Mouse (Mus musculus) CH12.LX (cell line): ENCODE results near the gene Gm10647. TPM values are rescaled to one million over a fixed set of nuclear protein-coding genes. Genes with fewer than 3 reads are reported as not detected.
A peak's percentile ranks its signal among the peaks of the same experiment; 100 is the strongest.

Source experiments
- DNase-seq: peaks from one replicate; pipeline ENCODE4 v3.0.0-alpha.2; 2013; ENCODE audit errors: extremely low read depth
- H3K27ac ChIP-seq: 2 replicates; pipeline ENCODE4 v1.5.1; 2012; ENCODE audit warnings: low read depth, mild to moderate bottlenecking, control low read depth, moderate library complexity; ENCODE audit not compliant: insufficient read depth
- H3K27me3 ChIP-seq: replicated peaks from 2 replicates; pipeline ENCODE3; 2012; ENCODE audit warnings: inconsistent platforms
- H3K36me3 ChIP-seq, 2 experiments: replicated peaks in 1 of 2; 2 replicates each; pipeline versions ENCODE3 to v1.6.1; 2012; ENCODE audit warnings: inconsistent platforms in 1 of 2, low read length in 1 of 2, mild to moderate bottlenecking in 1 of 2, mixed read lengths in 1 of 2, moderate library complexity in 1 of 2; ENCODE audit not compliant: control insufficient read depth in 1 of 2, insufficient read depth in 1 of 2
- H3K4me1 ChIP-seq, 2 experiments: 2 replicates each; pipeline ENCODE4 v1.6.1; 2012; ENCODE audit warnings: inconsistent platforms in 1 of 2, moderate library complexity in 1 of 2; ENCODE audit not compliant: insufficient read depth in 2 of 2, control insufficient read depth in 1 of 2
- H3K4me2 ChIP-seq: 2 replicates; pipeline ENCODE4 v1.6.1; 2012; ENCODE audit warnings: low read depth, mild to moderate bottlenecking, control low read depth; ENCODE audit not compliant: poor library complexity, insufficient read depth, severe bottlenecking
- H3K4me3 ChIP-seq, 3 experiments: fragments of 150-350 bp in 1 of 3; sonication (generic) in 1 of 3; replicated peaks in 1 of 3; 2 replicates each; pipeline versions ENCODE3 to v1.5.1; 2011 to 2012; ENCODE audit warnings: low read depth in 2 of 3, low read length in 2 of 3, mild to moderate bottlenecking in 2 of 3, moderate library complexity in 2 of 3, control low read depth in 1 of 3, improper control_type of control experiment in 1 of 3, inconsistent platforms in 1 of 3, mixed read lengths in 1 of 3; ENCODE audit not compliant: poor library complexity in 1 of 3
- H3K79me2 ChIP-seq: replicated peaks from 2 replicates; pipeline ENCODE4 v1.6.1; 2012; ENCODE audit warnings: mild to moderate bottlenecking, moderate library complexity; ENCODE audit not compliant: control insufficient read depth, poor library complexity, insufficient read depth, severe bottlenecking; ENCODE audit errors: extremely low read depth
- H3K9ac ChIP-seq: 2 replicates; pipeline ENCODE4 v1.6.1; 2012; ENCODE audit warnings: low read depth, mild to moderate bottlenecking, control low read depth, moderate library complexity; ENCODE audit not compliant: insufficient read depth
- H3K9me3 ChIP-seq: replicated peaks from 2 replicates; pipeline ENCODE3; 2012; ENCODE audit warnings: low read length, inconsistent platforms, mixed read lengths
- CTCF ChIP-seq, 2 experiments: IDR thresholded peaks in 1 of 2; conservative IDR thresholded peaks in 1 of 2; 2 replicates each; pipeline ENCODE4 v1.5.1; 2011 to 2012; ENCODE audit warnings: low read depth in 2 of 2, low read length in 2 of 2, improper control_type of control experiment in 1 of 2, inconsistent platforms in 1 of 2, mild to moderate bottlenecking in 1 of 2, moderate library complexity in 1 of 2
- E2F4 ChIP-seq: IDR thresholded peaks from 2 replicates; pipeline ENCODE4 v1.6.1; 2011; ENCODE audit warnings: low read depth, low read length, improper control_type of control experiment; ENCODE audit not compliant: insufficient replicate concordance
- EP300 ChIP-seq: IDR thresholded peaks from 2 replicates; pipeline ENCODE4 v1.6.1; 2011; ENCODE audit warnings: low read length, improper control_type of control experiment
- ETS1 ChIP-seq: conservative IDR thresholded peaks from 2 replicates; pipeline ENCODE4 v1.6.1; 2012; ENCODE audit warnings: low read depth, mild to moderate bottlenecking, inconsistent platforms, low read length, improper control_type of control experiment, moderate library complexity
- GABPA ChIP-seq: IDR thresholded peaks from 2 replicates; pipeline ENCODE4 v1.6.1; 2012; ENCODE audit warnings: low read depth, low read length, improper control_type of control experiment, inconsistent platforms; ENCODE audit not compliant: insufficient replicate concordance
- HCFC1 ChIP-seq: IDR thresholded peaks from 2 replicates; pipeline ENCODE4 v1.6.1; 2012; ENCODE audit warnings: low read depth, mild to moderate bottlenecking, inconsistent platforms, low read length, improper control_type of control experiment
- JUND ChIP-seq: conservative IDR thresholded peaks from 2 replicates; pipeline ENCODE4 v1.6.1; 2011; ENCODE audit warnings: low read depth, low read length, improper control_type of control experiment
- MAZ ChIP-seq: IDR thresholded peaks from 2 replicates; pipeline ENCODE4 v1.6.1; 2012; ENCODE audit warnings: low read depth, mild to moderate bottlenecking, inconsistent platforms, low read length, improper control_type of control experiment, moderate library complexity
- MEF2A ChIP-seq: IDR thresholded peaks from 2 replicates; pipeline ENCODE4 v1.6.1; 2014; ENCODE audit warnings: low read depth, mild to moderate bottlenecking, inconsistent platforms, low read length, improper control_type of control experiment, borderline replicate concordance
- NRF1 ChIP-seq: IDR thresholded peaks from 2 replicates; pipeline ENCODE4 v1.6.1; 2014; ENCODE audit warnings: low read depth, mild to moderate bottlenecking, inconsistent platforms, low read length, improper control_type of control experiment, moderate library complexity
- PAX5 ChIP-seq: IDR thresholded peaks from 2 replicates; pipeline ENCODE4 v1.6.1; 2012; ENCODE audit warnings: low read length, inconsistent platforms, mixed read lengths
- RAD21 ChIP-seq: IDR thresholded peaks from 2 replicates; pipeline ENCODE4 v1.6.1; 2011; ENCODE audit warnings: low read depth, mild to moderate bottlenecking, low read length, improper control_type of control experiment, moderate library complexity
- SIN3A ChIP-seq: IDR thresholded peaks from 2 replicates; pipeline ENCODE4 v1.6.1; 2012; ENCODE audit warnings: low read length, improper control_type of control experiment, inconsistent platforms
- SMC3 ChIP-seq: IDR thresholded peaks from 2 replicates; pipeline ENCODE4 v1.6.1; 2011; ENCODE audit warnings: low read depth, low read length, improper control_type of control experiment
- TCF12 ChIP-seq: IDR thresholded peaks from 2 replicates; pipeline ENCODE4 v1.6.1; 2014; ENCODE audit warnings: low read depth, mild to moderate bottlenecking, inconsistent platforms, low read length, improper control_type of control experiment
- UBTF ChIP-seq: IDR thresholded peaks from 2 replicates; pipeline ENCODE4 v1.6.1; 2012; ENCODE audit warnings: low read depth, mild to moderate bottlenecking, inconsistent platforms, low read length, improper control_type of control experiment, moderate library complexity
- USF2 ChIP-seq: conservative IDR thresholded peaks from 2 replicates; pipeline ENCODE4 v1.6.1; 2011; ENCODE audit warnings: low read depth, low read length, improper control_type of control experiment
- ZC3H11A ChIP-seq: IDR thresholded peaks from 2 replicates; pipeline ENCODE4 v1.6.1; 2012; ENCODE audit warnings: low read depth, mild to moderate bottlenecking, inconsistent platforms, low read length, improper control_type of control experiment
- ZKSCAN1 ChIP-seq: IDR thresholded peaks from 2 replicates; pipeline ENCODE4 v1.6.1; 2012; ENCODE audit warnings: low read depth, inconsistent platforms, low read length, improper control_type of control experiment, borderline replicate concordance
- ZMIZ1 ChIP-seq: IDR thresholded peaks from 2 replicates; pipeline ENCODE4 v1.6.1; 2012; ENCODE audit warnings: low read depth, mild to moderate bottlenecking, inconsistent platforms, low read length, improper control_type of control experiment
- ZNF384 ChIP-seq: IDR thresholded peaks from 2 replicates; pipeline ENCODE4 v1.6.1; 2012; ENCODE audit warnings: low read depth, low read length, improper control_type of control experiment, inconsistent platforms
- dilution Hi-C: fragments of 300-500 bp; cut with MboI; formaldehyde crosslinking; loops from 2 replicates; pipeline ENCODE4 v1.14.3; 2020; ENCODE audit warnings: low sequenced_read_pairs; ENCODE audit not compliant: extremely low pct_unique_long_range_greater_than_20kb, extremely low pct_ligation_motif_present
- in situ Hi-C: fragments of 300-500 bp; cut with MboI; formaldehyde crosslinking; loops from 3 replicates; pipeline ENCODE4 v1.14.3; 2019; ENCODE audit warnings: low sequenced_read_pairs, low pct_ligation_motif_present, low pct_unique_long_range_greater_than_20kb, mixed read lengths
- polyA plus RNA-seq: library from polyadenylated mRNA; unstranded; fragments of >175 nt; gene quantifications from 2 replicates; pipeline ENCODE4 v1.2.1, GENCODE M21; 2012; ENCODE audit warnings: low read depth; ENCODE audit not compliant: insufficient read length
- total RNA-seq, 2 experiments: library from RNA; depleted of rRNA; stranded (reverse); fragments of 300-350 nt in 1 of 2; fragments of >200 nt in 1 of 2; gene quantifications; 2 replicates each; pipeline ENCODE4 v1.2.3; 2012 to 2014

The Gm10647 gene
- total and polyA plus RNA-seq, 3 experiments = not detected

- no peaks in the 10 kb centered on the region for H3K27me3 ChIP-seq
- in situ Hi-C loops = loop anchor here (5.0 to 25.0 kb wide), 3 partner anchors 146 to 651 kb away; partner anchors contain the start of genes Ciao2a, Fbxl22 and Snx1
- no peaks in the 10 kb centered on the region for H3K4me1 ChIP-seq
- H3K27ac ChIP-seq = no peak overlapping the region
- no peak overlapping the region for H3K4me2 ChIP-seq
- no peak overlapping the region for H3K4me3 ChIP-seq
- no peak overlapping the region for H3K9ac ChIP-seq
- peak; percentile 36; the same call in 1 of the 2 replicates for TF ChIP-seq ZC3H11A
- TF ChIP-seq TCF12 = no peak
- no peak for TF ChIP-seq E2F4
- TF ChIP-seq SMC3 = peak; percentile 69
- no peak for TF ChIP-seq MAZ
- TF ChIP-seq EP300 = no peak
- no peak for TF ChIP-seq ZNF384
- no peak for TF ChIP-seq MEF2A
- no peak for TF ChIP-seq GABPA
- no peak for TF ChIP-seq USF2
- TF ChIP-seq JUND = 0 out of 2 replicates have a peak, but pooled peaks have one; percentile 33
- peak; percentile 93 for TF ChIP-seq RAD21
- TF ChIP-seq CTCF (conservative IDR thresholded peaks at IDR 0.05 in 1 of 2, IDR thresholded peaks at IDR 0.05 in 1 of 2; ENCODE audit: low read depth in 2 of 2, low read length in 2 of 2) = peak in 1 of 2 experiments; percentile 86; a peak in 3 of 4 replicates
- TF ChIP-seq NRF1 = no peak
- TF ChIP-seq ZMIZ1 = no peak
- no peak for TF ChIP-seq ETS1
- TF ChIP-seq HCFC1 = no peak
- no peak for TF ChIP-seq PAX5
- peaks cover 0 to 2% of the 10 kb centered on the region in 2 experiments for H3K36me3 ChIP-seq
- H3K9me3 ChIP-seq = no peaks in the 10 kb centered on the region
- dilution Hi-C loops = no loop called here
- DNase-seq = peak; percentile 43
- H3K79me2 ChIP-seq = no peaks in the 10 kb centered on the region
Observed at GRCm38 (mm10) chr9:66787821-66788220, 9.0 kb upstream of the Gm10647 start.

GRCm38 (mm10) chr9:66794629-66795463, 2.0 kb upstream of the Gm10647 start:
- peaks cover 0 to 2% of the 10 kb centered on the region in 2 experiments for H3K36me3 ChIP-seq
- peak overlapping the region; percentile 66 to 74 (median 69) for H3K4me3 ChIP-seq
- TF ChIP-seq UBTF (0 out of 2 replicates have a peak, but pooled peaks have one; percentile 9), SIN3A (peak; percentile 20; the same call in 1 of the 2 replicates), RAD21 (no peak), GABPA (no peak), ZKSCAN1 (no peak), CTCF (conservative IDR thresholded peaks at IDR 0.05 in 1 of 2, IDR thresholded peaks at IDR 0.05 in 1 of 2; ENCODE audit: low read depth in 2 of 2, low read length in 2 of 2) (no peak)
- peaks cover 6% of the 10 kb centered on the region for H3K27me3 ChIP-seq
- in situ Hi-C loops = loop anchor here (25.0 kb wide), 2 partner anchors 283 to 658 kb away; partner anchors contain the start of genes Ciao2a, Fbxl22 and Snx1
- no peak overlapping the region for H3K27ac ChIP-seq
- dilution Hi-C loops = no loop called here
- peak overlapping the region; percentile 33 for H3K9ac ChIP-seq
- no peaks in the 10 kb centered on the region for H3K79me2 ChIP-seq
- peak overlapping the region; percentile 76 for H3K4me2 ChIP-seq
- H3K9me3 ChIP-seq = no peaks in the 10 kb centered on the region
- peaks cover 0 to 10% of the 10 kb centered on the region in 2 experiments; a peak in 2 of 4 replicates for H3K4me1 ChIP-seq
- no peak for DNase-seq
